Mouse (Mus musculus): ENCODE results near the gene E030018B13Rik. TPM values are rescaled to one million over a fixed set of nuclear protein-coding genes. Genes with fewer than 3 reads are reported as not detected.

The E030018B13Rik gene
- polyA plus RNA-seq, 1 experiment from 2014 or later, result 0.30 TPM

- Histone ChIP-seq H3K27ac (ENCODE audit: low read depth) (no peak overlapping the region), H3K27me3 (replicated peaks; ENCODE audit: control insufficient read depth, insufficient read depth, low read length) (no peaks in the 10 kb centered on the region), H3K4me2 (ENCODE audit: low read length) (no peak overlapping the region), H3K9ac (ENCODE audit: low read length) (no peak overlapping the region), H3K9me3 (ENCODE audit: control insufficient read depth, low read length) (no peaks in the 10 kb centered on the region), H3K36me3 (ENCODE audit: control insufficient read depth, insufficient read depth, low read length) (no peaks in the 10 kb centered on the region), H3K4me3 (ENCODE audit: low read depth, low read length) (no peak overlapping the region), H3K4me1 (replicated peaks; ENCODE audit: control insufficient read depth, insufficient read depth, low read length) (peaks cover 42% of the 10 kb centered on the region)
- 80% methylated on average over 5 of the region's 5 CpGs for WGBS
- no peak for DNase-seq (ENCODE audit: low spot score)
- ATAC-seq (replicated peaks; ENCODE audit: low FRiP score, low TSS enrichment, low read depth), result no peak
Measured at GRCm38 (mm10) chr7:63910225-63910624, 6.4 kb upstream of the E030018B13Rik start.

GRCm38 (mm10) chr7:63910912-63911311 is 5.7 kb upstream of the E030018B13Rik start:
- no peaks in the 10 kb centered on the region for H3K36me3 ChIP-seq (ENCODE audit: control insufficient read depth, insufficient read depth, low read length)
- H3K4me2 ChIP-seq (ENCODE audit: low read length), result no peak overlapping the region
- H3K4me1 ChIP-seq (replicated peaks; ENCODE audit: control insufficient read depth, insufficient read depth, low read length), result peaks cover 42% of the 10 kb centered on the region
- ATAC-seq (replicated peaks; ENCODE audit: low FRiP score, low TSS enrichment, low read depth) (no peak), DNase-seq (ENCODE audit: low spot score) (no peak)
- 47% methylated on average over 4 of the region's 4 CpGs for WGBS
- no peaks in the 10 kb centered on the region for H3K9me3 ChIP-seq (ENCODE audit: control insufficient read depth, low read length)
- no peaks in the 10 kb centered on the region for H3K27me3 ChIP-seq (replicated peaks; ENCODE audit: control insufficient read depth, insufficient read depth, low read length)
- H3K9ac ChIP-seq (ENCODE audit: low read length), result no peak overlapping the region
- H3K27ac ChIP-seq (ENCODE audit: low read depth), result no peak overlapping the region
- H3K4me3 ChIP-seq (ENCODE audit: low read depth, low read length), result no peak overlapping the region

GRCm38 (mm10) chr7:63911383-63912233 is 5.0 kb upstream of the E030018B13Rik start:
- Histone ChIP-seq H3K27me3 (replicated peaks; ENCODE audit: control insufficient read depth, insufficient read depth, low read length) (no peaks in the 10 kb centered on the region), H3K9me3 (ENCODE audit: control insufficient read depth, low read length) (no peaks in the 10 kb centered on the region), H3K4me3 (ENCODE audit: low read depth, low read length) (no peak overlapping the region), H3K36me3 (ENCODE audit: control insufficient read depth, insufficient read depth, low read length) (no peaks in the 10 kb centered on the region), H3K4me2 (ENCODE audit: low read length) (no peak overlapping the region), H3K9ac (ENCODE audit: low read length) (no peak overlapping the region), H3K4me1 (replicated peaks; ENCODE audit: control insufficient read depth, insufficient read depth, low read length) (peaks cover 42% of the 10 kb centered on the region), H3K27ac (ENCODE audit: low read depth) (no peak overlapping the region)
- no peak for DNase-seq (ENCODE audit: low spot score)
- ATAC-seq (replicated peaks; ENCODE audit: low FRiP score, low TSS enrichment, low read depth), result no peak
- WGBS, result 52% methylated on average over 8 of the region's 8 CpGs

- ATAC-seq (replicated peaks; ENCODE audit: low FRiP score, low TSS enrichment, low read depth), result peak; percentile 52; the same call in 1 of the 2 replicates
- Histone ChIP-seq H3K36me3 (ENCODE audit: control insufficient read depth, insufficient read depth, low read length) (no peaks in the 10 kb centered on the region), H3K27me3 (replicated peaks; ENCODE audit: control insufficient read depth, insufficient read depth, low read length) (no peaks in the 10 kb centered on the region), H3K9me3 (ENCODE audit: control insufficient read depth, low read length) (no peaks in the 10 kb centered on the region), H3K27ac (ENCODE audit: low read depth) (no peak overlapping the region), H3K9ac (ENCODE audit: low read length) (no peak overlapping the region), H3K4me2 (ENCODE audit: low read length) (no peak overlapping the region), H3K4me1 (replicated peaks; ENCODE audit: control insufficient read depth, insufficient read depth, low read length) (peaks cover 42% of the 10 kb centered on the region), H3K4me3 (ENCODE audit: low read depth, low read length) (no peak overlapping the region)
- 26% methylated on average over 7 of the region's 7 CpGs for whole genome bisulfite sequencing
- DNase-seq (ENCODE audit: low spot score), result no peak
Measured at GRCm38 (mm10) chr7:63912234-63912810, 4.3 kb upstream of the E030018B13Rik start.

GRCm38 (mm10) chr7:63912924-63913723 is 3.5 kb upstream of the E030018B13Rik start:
- Histone ChIP-seq H3K9me3 (ENCODE audit: control insufficient read depth, low read length) (no peaks in the 10 kb centered on the region), H3K4me1 (replicated peaks; ENCODE audit: control insufficient read depth, insufficient read depth, low read length) (peaks cover 40% of the 10 kb centered on the region), H3K27me3 (replicated peaks; ENCODE audit: control insufficient read depth, insufficient read depth, low read length) (no peaks in the 10 kb centered on the region), H3K4me2 (ENCODE audit: low read length) (no peak overlapping the region), H3K4me3 (ENCODE audit: low read depth, low read length) (no peak overlapping the region), H3K36me3 (ENCODE audit: control insufficient read depth, insufficient read depth, low read length) (no peaks in the 10 kb centered on the region), H3K27ac (ENCODE audit: low read depth) (no peak overlapping the region), H3K9ac (ENCODE audit: low read length) (no peak overlapping the region)
- 41% methylated on average over 12 of the region's 12 CpGs for WGBS
- DNase-seq (ENCODE audit: low spot score) (no peak), ATAC-seq (replicated peaks; ENCODE audit: low FRiP score, low TSS enrichment, low read depth) (no peak)

- DNase-seq (ENCODE audit: low spot score) (no peak), ATAC-seq (replicated peaks; ENCODE audit: low FRiP score, low TSS enrichment, low read depth) (0 out of 2 replicates have a peak, but pooled peaks have one; percentile 22)
- 39% methylated on average over 10 of the region's 10 CpGs for WGBS
- Histone ChIP-seq H3K27me3 (replicated peaks; ENCODE audit: control insufficient read depth, insufficient read depth, low read length) (no peaks in the 10 kb centered on the region), H3K4me3 (ENCODE audit: low read depth, low read length) (no peak overlapping the region), H3K36me3 (ENCODE audit: control insufficient read depth, insufficient read depth, low read length) (no peaks in the 10 kb centered on the region), H3K27ac (ENCODE audit: low read depth) (peak overlapping the region; percentile 14; the same call in 1 of the 2 replicates), H3K4me1 (replicated peaks; ENCODE audit: control insufficient read depth, insufficient read depth, low read length) (peaks cover 32% of the 10 kb centered on the region), H3K9ac (ENCODE audit: low read length) (no peak overlapping the region), H3K9me3 (ENCODE audit: control insufficient read depth, low read length) (no peaks in the 10 kb centered on the region), H3K4me2 (ENCODE audit: low read length) (no peak overlapping the region)
Measured at GRCm38 (mm10) chr7:63913724-63914692, 2.6 kb upstream of the E030018B13Rik start.

GRCm38 (mm10) chr7:63914891-63915290 is 1.8 kb upstream of the E030018B13Rik start:
- no peak overlapping the region for H3K4me2 ChIP-seq (ENCODE audit: low read length)
- H3K27me3 ChIP-seq (replicated peaks; ENCODE audit: control insufficient read depth, insufficient read depth, low read length), result no peaks in the 10 kb centered on the region
- H3K36me3 ChIP-seq (ENCODE audit: control insufficient read depth, insufficient read depth, low read length), result no peaks in the 10 kb centered on the region
- no peaks in the 10 kb centered on the region for H3K9me3 ChIP-seq (ENCODE audit: control insufficient read depth, low read length)
- H3K9ac ChIP-seq (ENCODE audit: low read length), result no peak overlapping the region
- ATAC-seq (replicated peaks; ENCODE audit: low FRiP score, low TSS enrichment, low read depth) (no peak), DNase-seq (ENCODE audit: low spot score) (no peak)
- no peak overlapping the region for H3K27ac ChIP-seq (ENCODE audit: low read depth)
- no peak overlapping the region for H3K4me3 ChIP-seq (ENCODE audit: low read depth, low read length)
- WGBS, result 98% methylated on average over 2 of the region's 2 CpGs
- H3K4me1 ChIP-seq (replicated peaks; ENCODE audit: control insufficient read depth, insufficient read depth, low read length), result peaks cover 32% of the 10 kb centered on the region

GRCm38 (mm10) chr7:63917693-63918092 is 1.0 kb downstream of the E030018B13Rik start:
- 79% methylated on average over 6 of the region's 6 CpGs for WGBS
- Histone ChIP-seq H3K4me1 (replicated peaks; ENCODE audit: control insufficient read depth, insufficient read depth, low read length) (peaks cover 11% of the 10 kb centered on the region), H3K9me3 (ENCODE audit: control insufficient read depth, low read length) (no peaks in the 10 kb centered on the region), H3K9ac (ENCODE audit: low read length) (no peak overlapping the region), H3K27me3 (replicated peaks; ENCODE audit: control insufficient read depth, insufficient read depth, low read length) (no peaks in the 10 kb centered on the region), H3K4me3 (ENCODE audit: low read depth, low read length) (no peak overlapping the region), H3K27ac (ENCODE audit: low read depth) (no peak overlapping the region), H3K36me3 (ENCODE audit: control insufficient read depth, insufficient read depth, low read length) (no peaks in the 10 kb centered on the region), H3K4me2 (ENCODE audit: low read length) (no peak overlapping the region)
- no peak for DNase-seq (ENCODE audit: low spot score)
- ATAC-seq (replicated peaks; ENCODE audit: low FRiP score, low TSS enrichment, low read depth), result no peak
